Mouse (Mus musculus) layer of hippocampus, adult 8-10 months (tissue): Measurements from ENCODE around the gene Omt2a. TPM values are rescaled to one million over a fixed set of nuclear protein-coding genes. Genes with fewer than 3 reads are reported as not detected.
"Not testable (repeated sequence)": the region's sequence is repeated elsewhere in the genome, so short reads cannot be mapped to it uniquely, and the experiment has no call there.

Source experiments
- DNase-seq, 2 experiments: peaks; one replicate each; pipeline ENCODE4 v3.0.0; 2022; ENCODE audit warnings: low spot score in 2 of 2
- total RNA-seq, 4 experiments: library from RNA; stranded (reverse); gene quantifications; 2 replicates each; pipeline ENCODE4 v1.2.4; 2022

The Omt2a gene
- total RNA-seq, result not detected

DNA sequence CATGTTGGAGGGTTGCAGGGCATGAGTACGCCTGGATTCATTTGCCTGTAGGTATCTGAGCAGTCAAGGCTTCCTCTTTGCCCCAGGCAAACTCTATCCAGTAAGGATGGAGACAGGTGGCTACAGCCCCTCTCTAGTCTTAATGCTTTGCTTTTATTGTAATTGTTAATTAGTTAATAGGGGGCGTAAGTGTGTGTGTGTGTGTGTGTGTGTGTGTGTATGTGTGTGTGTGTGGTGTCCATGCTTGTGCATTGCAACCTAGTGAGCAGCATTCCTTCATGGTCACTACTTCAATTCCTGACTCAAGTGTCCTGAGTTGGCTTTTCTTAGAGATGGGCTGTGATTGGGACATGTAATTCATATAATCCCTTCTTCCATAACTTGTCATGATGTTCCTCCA is at the start of gene Omt2a:
TSS of gene Omt2a (minus strand) at position 101 of the 400 bp plus-strand sequence.
- no peak for DNase-seq

DNA sequence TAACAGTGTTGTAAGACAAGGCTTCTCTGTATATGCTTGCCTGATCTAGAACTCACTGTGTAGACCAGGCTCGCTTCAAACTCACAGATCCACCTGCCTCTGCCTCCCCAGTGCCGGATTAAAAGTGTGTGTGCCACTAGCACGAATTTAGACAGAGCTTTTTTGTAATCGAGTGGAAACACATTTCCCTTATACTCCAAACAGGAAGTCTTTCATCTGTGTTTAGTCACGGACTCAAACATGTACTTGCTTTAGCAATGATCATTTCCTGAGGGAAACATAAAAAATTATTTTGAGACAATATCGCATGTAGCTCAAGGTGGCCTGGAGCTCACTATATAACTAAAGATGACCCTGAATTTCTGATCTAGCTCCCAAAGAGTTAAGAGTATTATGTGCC is 48.8 kb upstream of the Omt2a start:
- no peak for DNase-seq

DNA sequence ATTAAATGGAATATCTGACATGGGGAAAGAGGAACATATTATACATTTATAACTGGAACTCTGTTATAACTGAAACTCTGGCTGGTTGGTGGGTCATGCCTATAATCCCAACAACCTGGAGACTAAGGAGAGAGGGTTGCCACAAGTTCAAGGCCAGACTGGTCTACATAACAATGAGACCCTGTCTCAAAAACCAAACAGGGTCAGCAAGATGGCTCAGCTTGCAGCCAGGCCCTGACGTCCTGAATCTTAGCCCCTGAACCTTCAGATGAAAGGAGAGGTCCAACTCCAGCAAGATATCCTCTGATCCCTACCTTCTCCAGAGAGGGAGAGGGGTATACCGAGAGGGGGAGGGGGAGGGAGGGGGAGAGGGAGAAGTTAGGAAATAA is 45.9 kb upstream of the Omt2a start:
- DNase-seq, result no peak

DNA sequence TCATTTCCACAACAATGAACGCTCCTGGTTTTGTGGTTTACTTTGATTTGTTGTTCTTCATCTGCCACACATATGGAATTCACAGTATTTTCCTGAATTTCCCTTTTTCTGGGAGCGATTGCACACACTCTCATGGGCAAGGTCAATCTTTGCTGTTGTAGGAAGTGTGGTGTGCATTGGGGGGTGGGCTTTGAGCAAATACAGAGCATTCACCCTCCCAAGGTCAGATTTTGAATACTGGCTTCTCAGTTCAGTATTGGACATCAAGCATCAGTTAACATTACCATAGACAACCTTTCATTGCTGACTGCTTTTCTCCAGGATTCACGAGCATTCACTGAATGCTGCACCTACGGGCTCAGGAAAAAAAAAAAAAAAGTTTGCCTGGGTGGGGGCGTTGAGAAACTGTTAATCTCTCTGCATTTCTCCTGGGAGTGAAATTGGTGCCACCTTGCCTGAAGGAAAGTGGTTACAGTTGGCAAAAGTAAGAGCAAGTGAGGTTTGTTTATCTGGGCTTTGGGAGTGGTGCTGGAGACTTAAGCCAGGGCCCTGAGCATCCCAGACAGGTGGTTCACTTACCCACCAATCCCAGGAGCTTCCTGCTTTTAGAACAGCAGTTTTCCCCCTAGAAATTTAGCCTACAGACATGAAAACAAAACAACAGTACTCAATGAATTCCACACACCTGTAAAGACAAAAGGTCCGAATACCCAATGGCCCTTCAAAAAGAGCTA is 45.3 kb upstream of the Omt2a start:
- DNase-seq, result no peak

DNA sequence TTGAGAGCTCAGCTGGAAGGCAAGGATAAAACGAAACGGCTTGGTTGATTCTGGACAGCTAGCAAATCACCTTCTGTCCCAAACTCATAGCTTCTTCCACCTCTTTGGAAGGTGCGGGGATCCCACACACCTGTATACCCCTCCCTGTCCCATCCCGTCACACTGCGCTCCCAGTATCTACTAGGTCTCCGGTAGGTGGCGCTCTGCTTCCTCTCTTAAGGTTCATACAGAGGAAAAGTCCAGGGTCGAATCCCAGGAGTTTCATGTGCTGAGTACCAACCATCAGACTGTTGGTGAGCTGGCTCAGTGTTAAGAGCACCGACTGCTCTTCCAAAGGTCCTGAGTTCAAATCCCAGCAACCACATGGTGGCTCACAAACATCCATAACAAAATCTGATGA is 43.5 kb upstream of the Omt2a start:
- peak in 1 of 2 experiments; percentile 37 for DNase-seq

DNA sequence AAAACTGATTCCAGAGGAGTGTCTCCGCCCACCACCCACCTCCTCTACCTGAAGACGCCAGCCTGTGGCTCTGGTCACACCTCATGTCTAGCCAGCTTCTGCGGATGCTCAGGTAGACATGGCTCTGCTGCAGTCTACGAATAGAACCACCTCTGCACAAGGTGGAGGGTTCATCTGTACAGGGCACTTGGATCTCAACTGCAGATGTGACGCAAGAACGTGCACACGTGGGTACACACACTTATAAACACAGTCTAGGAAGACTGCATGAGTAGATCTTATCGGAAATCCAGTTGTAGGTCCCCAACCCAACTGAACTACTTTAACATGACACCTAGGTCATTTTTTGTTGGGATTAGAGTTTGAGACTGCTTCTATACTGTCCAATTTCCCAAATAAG is 41.0 kb upstream of the Omt2a start, which contains the start of gene Gsta2:
TSS of gene Gsta2 (minus strand) at position 178 of the 400 bp plus-strand sequence.
- no peak for DNase-seq

DNA sequence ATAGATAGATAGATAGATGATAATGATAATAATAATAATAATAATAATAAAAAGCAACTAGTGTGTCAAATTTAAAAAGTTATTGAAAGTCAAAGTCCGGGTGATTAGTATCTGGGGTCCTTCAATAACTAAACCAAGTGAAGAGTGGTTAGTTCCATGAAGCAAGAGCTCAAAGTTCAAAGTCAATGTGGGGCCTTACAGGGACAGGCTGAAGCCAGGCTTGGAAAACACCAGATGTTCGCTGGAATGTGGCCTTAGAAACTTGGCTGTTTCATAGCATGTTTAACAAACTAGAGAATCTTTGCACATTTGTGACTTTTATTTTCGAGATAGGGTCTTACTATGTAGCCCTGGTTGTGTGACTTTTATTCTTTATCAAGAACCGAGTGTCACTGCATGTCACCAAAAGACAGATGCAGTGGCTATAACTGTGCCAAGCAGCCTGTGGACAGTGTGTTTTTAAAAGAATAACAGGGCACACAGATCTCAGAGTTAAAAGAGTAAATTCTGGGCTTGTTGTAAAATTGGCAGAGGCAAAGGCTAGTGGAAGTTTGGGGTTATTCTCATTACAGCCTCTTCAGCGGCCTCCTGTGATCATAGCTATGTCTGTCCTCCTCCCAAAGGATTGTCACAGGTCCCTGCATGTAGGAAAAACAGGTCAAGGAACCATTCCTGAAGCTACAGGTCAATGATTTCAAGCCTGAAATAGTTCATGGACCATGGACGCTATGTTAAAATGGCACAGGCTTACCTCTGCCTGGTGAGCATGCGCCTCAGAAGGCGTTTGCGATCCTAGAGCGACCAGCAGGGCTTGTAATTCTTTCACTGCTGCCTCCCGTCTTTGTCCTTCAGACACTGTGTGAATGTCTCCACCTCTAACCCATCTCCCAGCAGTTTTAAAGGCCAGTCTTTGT is 40.3 kb upstream of the Omt2a start:
- DNase-seq, result no peak

DNA sequence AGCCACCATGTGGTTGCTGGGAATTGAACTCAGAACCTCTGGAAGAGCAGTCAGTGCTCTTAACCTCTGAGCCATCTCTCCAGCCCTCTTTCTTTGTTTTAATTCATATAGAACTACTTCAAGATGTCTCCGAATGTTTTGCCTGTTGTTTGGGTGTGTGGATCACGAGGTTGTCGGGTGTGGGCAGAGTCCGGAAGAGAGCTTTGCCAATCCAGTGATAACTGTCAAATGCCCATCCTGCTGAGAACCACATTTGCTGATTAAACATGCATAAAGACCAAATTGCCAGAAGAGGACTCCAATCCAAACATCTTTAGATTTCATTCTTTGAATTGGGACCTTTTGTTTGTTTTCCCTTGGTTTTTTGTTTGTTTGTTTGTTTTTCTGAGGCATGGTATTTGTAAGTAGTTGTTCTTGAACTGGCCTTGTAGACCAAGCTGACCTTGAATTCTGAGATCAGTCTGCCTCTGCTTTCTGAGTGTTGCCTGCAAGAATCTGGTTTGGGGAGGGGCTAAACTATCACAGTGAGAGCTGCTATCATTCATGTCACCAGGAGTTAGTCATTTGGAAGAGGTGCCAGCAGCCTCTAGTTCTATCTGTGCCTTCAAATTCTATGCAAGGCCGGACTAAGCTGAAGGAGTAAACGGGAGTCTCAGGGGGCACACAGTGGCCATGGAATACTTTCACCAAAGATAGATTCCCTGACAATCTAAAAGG is 37.1 kb upstream of the Omt2a start:
- DNase-seq, result no peak

DNA sequence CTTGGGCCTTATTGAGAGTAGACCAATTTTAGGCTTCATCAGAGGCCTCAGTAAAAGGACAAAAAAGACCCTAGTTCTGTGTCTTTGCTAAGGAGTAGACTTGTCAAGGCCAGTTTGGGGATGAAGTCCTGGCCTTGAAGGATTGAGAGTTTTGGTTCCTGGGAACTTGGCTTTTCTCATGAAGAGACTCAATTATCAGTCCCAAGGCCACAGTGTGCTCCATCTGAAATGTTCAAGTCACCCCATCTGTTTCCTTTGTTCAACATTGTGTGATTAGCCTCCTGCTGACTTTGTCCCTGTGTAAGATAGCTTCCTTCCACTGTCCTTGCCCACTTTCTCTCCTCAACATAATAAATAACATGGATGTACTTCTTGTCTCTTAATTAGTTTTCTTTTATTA is 35.4 kb upstream of the Omt2a start:
- DNase-seq, result not testable (repeated sequence)

DNA sequence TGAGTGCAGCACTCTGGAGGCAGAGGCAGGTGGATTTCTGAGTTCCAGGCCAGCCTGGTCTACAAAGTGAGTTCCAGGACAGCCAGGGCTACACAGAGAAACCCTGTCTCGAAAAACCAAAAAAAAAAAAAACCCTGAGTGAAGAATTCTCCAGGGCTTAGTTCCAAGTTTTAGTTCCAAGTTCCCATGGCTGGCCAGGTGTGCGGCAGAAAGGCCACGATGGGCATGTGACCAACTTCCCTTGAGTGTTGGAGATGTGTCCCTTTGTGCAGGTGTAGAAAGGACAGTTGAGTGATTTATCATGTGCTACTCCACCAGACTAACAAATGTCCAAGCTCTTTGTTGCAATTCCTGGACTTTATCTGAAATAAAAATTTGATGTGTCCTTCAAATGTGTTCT is 34.5 kb upstream of the Omt2a start:
- not testable (repeated sequence) for DNase-seq

DNA sequence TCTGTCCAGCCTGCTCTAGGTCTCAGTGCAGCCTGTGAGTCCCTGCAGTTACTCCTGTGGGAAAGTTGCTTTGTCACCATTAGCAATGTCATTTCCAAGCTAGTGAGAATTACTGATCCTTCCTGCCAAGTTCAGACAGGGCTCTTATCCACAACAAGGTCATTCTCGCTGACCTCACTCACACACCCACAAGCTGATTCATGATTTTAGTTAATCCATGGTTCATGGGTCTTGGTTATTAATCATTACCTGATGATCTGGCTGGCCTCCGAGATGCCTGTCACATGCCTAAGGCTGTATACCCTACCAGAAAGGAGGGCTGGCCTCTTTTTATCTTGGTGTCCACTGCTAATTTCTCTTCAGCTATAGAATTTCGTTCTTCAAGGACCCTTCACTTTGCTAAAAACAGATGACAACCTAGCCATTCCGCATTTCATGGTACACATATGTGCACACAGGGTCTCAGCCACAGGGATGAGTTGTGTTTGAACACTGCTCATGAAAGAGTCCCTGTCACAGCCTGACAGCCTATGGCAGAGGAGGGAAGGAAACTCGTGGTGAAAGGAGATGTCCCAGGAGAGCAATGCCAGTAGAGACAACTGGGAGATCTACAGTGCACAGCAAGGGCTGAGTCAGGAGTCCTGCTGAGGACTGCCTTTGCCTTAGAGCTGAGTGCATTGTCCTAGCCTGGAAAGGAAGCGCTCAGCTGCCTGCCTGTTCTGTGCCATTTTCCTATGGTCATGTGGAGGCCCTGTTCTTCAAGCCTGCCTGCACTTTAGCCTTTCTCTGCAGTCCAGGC is 33.8 kb upstream of the Omt2a start:
- DNase-seq, result not testable (repeated sequence)

DNA sequence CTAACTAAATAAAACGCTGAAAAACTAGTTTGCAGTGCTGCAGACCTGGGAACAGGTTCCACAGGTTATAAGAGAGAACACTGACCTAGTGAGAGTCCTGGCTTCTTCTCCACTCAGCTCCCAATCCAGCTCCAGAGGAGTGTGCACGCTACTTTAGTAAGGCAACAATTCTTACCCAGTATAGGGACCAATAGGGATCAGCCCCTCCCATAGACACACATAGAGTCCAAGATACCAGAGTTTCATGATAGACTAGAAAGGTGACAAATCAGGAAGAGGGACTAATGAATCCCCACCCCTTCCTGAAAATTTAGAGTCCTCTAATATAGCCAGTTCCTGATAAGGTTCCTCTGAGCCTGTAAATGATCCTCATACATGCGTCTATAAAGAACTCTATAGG is 32.4 kb upstream of the Omt2a start:
- no peak for DNase-seq

DNA sequence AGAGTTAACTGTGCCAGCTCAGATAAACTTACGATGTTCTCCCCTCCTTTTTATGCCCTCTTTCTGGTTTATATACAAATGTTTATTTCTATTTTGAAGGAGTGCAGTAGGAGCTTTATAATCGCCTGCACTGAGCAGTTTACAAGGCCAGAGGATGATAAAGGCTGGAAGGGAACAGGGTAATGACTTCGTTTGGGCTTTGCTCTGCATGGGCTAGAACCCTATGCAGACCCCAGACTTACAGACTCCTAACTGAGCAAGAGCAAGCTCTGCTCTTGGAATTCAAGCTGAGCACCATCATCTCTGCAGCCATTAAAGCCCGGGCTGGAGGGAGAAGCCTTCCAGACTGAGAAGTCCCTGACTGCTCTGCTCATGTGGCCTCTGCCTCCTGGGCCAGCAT is 30.6 kb upstream of the Omt2a start:
- not testable (repeated sequence) for DNase-seq

DNA sequence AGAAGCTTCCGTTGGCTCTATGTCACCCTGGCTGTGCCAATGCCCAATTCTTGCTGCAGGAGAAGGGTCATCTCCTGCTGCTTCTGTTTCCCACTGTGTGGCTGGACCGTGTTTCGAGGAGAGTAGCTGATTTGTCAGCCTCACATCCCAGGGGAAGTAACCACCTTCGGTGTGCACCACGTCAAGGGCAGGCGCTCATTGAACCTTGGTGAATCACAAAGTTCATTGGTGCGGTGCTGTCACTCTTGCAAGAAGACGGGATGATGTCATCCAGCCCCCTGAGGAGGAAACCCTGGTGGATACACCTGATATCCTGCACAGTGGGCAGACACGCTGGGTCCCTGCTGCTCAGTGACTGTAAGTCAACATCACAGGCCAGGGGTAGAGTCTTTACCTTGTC is 28.5 kb upstream of the Omt2a start:
- DNase-seq, result not testable (repeated sequence)

DNA sequence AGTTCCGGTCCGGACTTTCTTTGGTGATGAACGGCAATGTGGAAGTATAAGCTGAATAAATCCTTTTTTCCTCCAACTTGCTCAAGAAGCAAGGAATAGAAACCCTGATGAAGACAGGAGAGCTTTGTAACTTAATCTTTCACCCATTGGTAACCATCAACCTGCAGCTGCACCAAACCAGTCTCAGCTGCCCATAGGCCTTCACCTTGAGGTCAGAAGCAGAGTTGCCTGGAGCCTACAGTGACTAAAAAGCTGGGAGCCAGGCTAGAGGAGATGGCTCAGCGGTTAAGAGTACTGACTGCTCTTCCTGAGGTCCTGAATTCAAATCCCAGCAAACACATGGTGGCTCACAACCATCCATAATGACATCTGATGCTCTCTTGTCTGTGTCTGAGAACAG is 27.9 kb upstream of the Omt2a start:
- DNase-seq, result not testable (repeated sequence)

DNA sequence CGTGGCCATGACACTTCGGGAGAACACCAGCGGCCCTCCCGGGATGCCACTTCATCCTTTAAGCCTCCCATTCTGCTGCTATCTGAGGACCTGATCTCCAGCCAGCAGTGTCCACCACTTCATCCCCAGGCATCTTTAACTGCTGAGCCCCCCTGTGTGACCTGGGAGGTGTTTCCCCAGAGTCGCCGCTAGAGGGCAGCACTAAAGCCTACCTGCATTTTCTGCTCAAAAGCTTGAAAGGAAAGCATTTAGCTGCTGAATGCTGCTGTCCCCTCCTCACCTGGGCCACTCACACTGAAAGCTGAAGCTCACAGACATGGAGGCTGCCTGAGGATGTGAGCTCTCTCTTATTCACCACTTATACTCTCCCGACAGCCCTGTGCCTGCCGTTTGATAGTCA is 25.7 kb upstream of the Omt2a start:
- peak in 1 of 2 experiments; percentile 15 for DNase-seq

DNA sequence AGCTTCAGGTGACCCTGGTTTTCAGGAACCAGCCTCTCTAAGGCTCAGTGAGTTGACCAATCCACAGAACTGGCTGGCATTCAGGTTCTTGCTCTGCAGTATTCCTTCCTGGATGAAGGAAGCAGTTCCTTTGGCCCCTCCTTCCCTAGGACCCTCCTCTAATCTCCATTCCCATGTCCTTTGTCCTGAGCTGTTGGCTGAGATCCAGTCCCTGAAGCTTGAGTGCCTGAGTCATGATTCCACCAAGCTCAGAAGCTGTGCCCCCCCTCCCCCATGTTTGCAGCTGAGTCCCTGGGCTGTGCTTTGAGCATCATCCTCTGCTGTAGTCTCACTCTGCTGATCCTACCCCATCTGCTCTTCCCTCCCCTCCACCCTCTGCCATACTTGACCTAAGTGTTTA is 22.5 kb upstream of the Omt2a start:
- DNase-seq, result not testable (repeated sequence)

DNA sequence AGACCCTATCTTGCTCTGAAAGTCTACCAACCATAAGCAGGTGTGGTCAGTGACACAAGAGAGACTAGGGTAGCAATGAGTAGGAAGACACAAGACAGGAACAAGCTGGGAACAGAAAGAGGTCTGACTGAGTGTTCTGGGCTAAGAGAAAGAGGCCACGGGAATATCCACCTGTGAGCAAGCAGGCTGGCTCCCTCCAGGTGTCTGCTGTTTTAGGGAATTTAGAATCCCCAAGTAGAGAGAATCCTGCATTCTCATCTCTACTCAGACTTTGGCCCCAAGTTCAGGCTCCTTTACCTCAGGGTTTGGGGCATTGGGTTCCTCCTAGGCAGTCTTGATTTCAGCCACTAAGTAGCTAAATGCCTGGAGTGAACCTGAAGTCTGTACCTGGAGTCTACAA is 12.7 kb upstream of the Omt2a start, which contains the start of gene Omt2b:
TSS of gene Omt2b (plus strand) at position 301 of the 400 bp plus-strand sequence.
- DNase-seq, result not testable (repeated sequence)

DNA sequence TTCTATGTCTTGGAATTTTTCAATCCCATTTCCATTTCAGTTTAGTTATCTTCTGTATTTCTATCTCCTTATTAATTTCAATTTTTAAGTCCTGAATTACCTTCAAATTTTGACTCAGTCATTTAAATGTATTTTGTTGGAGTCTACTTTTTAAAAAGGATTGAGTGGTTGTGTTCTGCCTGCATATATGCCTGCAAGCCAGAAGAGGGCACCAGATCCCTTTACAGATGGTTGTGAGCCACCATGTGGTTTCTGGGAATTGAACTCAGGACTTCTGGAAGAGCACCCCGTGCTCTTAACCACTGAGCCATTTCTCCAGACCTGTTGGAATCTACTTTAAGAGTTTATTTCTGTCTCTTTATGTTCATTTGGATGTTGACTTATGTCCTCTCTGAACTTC is 4.9 kb upstream of the Omt2a start:
- DNase-seq, result no peak

DNA sequence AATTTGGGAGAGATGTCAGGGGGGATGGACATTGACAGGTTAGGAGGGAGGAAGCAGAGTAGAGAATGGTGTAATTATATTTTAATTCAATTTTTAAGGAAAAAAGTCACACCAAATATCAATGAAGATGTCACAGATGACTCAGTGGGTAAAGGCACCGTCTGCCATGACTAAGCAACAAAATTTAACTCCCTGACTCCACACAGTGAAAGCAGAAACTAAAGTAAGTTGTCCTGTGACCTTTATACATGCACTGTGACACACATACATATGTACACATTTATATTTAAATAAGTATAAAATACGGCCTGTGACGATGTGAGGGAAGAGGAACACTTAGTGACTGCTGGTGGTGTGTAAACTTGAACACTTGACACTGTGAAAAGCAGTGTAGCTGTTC is 6.5 kb downstream of the Omt2a start:
- DNase-seq, result not testable (repeated sequence)

DNA sequence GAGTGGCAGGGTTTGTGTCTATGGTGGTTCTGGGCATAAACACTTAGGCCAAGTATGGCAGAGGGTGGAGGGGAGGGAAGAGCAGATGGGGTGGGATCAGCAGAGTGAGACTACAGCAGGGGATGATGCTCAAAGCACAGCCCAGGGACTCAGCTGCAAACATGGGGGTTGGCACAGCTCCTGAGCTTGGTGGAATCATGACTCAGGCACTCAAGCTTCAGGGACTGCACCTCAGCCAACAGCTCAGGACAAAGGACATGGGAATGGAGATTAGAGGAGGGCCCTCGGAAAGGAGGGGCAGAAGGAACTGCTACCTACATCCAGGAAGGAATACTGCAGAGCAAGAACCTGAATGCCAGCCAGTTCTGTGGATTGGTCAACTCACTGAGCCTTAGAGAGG is 15.5 kb downstream of the Omt2a start:
- not testable (repeated sequence) for DNase-seq
